Mouse (Mus musculus) megakaryocyte, embryonic 14.5 days (primary cell): ENCODE measurements around the gene Tmem60. TPM values are rescaled to one million over a fixed set of nuclear protein-coding genes. Genes with fewer than 3 reads are reported as not detected.

Experiments used
- H3K27me3 ChIP-seq: replicated peaks from 2 replicates; pipeline ENCODE3; 2012; ENCODE audit warnings: inconsistent platforms
- H3K36me3 ChIP-seq: replicated peaks from 2 replicates; pipeline ENCODE3; 2012; ENCODE audit warnings: low read length, inconsistent platforms, mixed read lengths
- H3K4me1 ChIP-seq: 2 replicates; pipeline ENCODE4 v1.6.1; 2012; ENCODE audit warnings: inconsistent platforms
- H3K4me3 ChIP-seq: replicated peaks from 2 replicates; pipeline ENCODE3; 2012; ENCODE audit warnings: moderate library complexity, mild to moderate bottlenecking, inconsistent platforms
- H3K9me3 ChIP-seq: 2 replicates; pipeline ENCODE4 v1.6.1; 2012; ENCODE audit warnings: inconsistent platforms
- FLI1 ChIP-seq: IDR thresholded peaks from 2 replicates; pipeline ENCODE4 v1.6.1; 2012; ENCODE audit warnings: low read length, inconsistent platforms, mixed read lengths
- GATA1 ChIP-seq: IDR thresholded peaks from 3 replicates; pipeline ENCODE4 v1.6.1; 2012; ENCODE audit warnings: mixed read lengths, low read length, inconsistent platforms, borderline replicate concordance
- polyA plus RNA-seq: library from polyadenylated mRNA; stranded (reverse); fragments of >175 nt; gene quantifications from 2 replicates; pipeline ENCODE4 v1.2.3, GENCODE M21; 2012; ENCODE audit warnings: low replicate concordance; ENCODE audit not compliant: insufficient read depth

Gene Tmem60
- polyA plus RNA-seq, 1 experiment = 3.9 TPM

- Histone ChIP-seq H3K36me3 (peaks cover 91% of the 10 kb centered on the region), H3K4me3 (no peak overlapping the region), H3K9me3 (no peaks in the 10 kb centered on the region), H3K27me3 (no peaks in the 10 kb centered on the region), H3K4me1 (peaks cover 35% of the 10 kb centered on the region)
- TF ChIP-seq FLI1 (no peak), GATA1 (no peak)
Measured at GRCm38 (mm10) chr5:20905437-20905836, 23.4 kb downstream of the Tmem60 start.

GRCm38 (mm10) chr5:20906191-20906590, 24.2 kb downstream of the Tmem60 start:
- no peak overlapping the region for H3K4me3 ChIP-seq
- H3K9me3 ChIP-seq = no peaks in the 10 kb centered on the region
- TF ChIP-seq GATA1 (no peak), FLI1 (no peak)
- H3K4me1 ChIP-seq = peaks cover 35% of the 10 kb centered on the region
- peaks cover 90% of the 10 kb centered on the region for H3K36me3 ChIP-seq
- H3K27me3 ChIP-seq = no peaks in the 10 kb centered on the region

- TF ChIP-seq FLI1 = no peak
- TF ChIP-seq GATA1 = no peak
- Histone ChIP-seq H3K4me3 (no peak overlapping the region), H3K9me3 (no peaks in the 10 kb centered on the region), H3K4me1 (peaks cover 37% of the 10 kb centered on the region), H3K27me3 (no peaks in the 10 kb centered on the region), H3K36me3 (peaks cover 91% of the 10 kb centered on the region)
Measured at GRCm38 (mm10) chr5:20911741-20912140, 29.8 kb downstream of the Tmem60 start.

GRCm38 (mm10) chr5:20913372-20914275, 31.6 kb downstream of the Tmem60 start:
- Histone ChIP-seq H3K9me3 (no peaks in the 10 kb centered on the region), H3K4me3 (no peak overlapping the region), H3K27me3 (no peaks in the 10 kb centered on the region), H3K4me1 (peaks cover 50% of the 10 kb centered on the region), H3K36me3 (peaks cover 93% of the 10 kb centered on the region)
- no peak for TF ChIP-seq FLI1
- no peak for TF ChIP-seq GATA1

- no peaks in the 10 kb centered on the region for H3K9me3 ChIP-seq
- H3K27me3 ChIP-seq = no peaks in the 10 kb centered on the region
- TF ChIP-seq GATA1 (no peak), FLI1 (no peak)
- no peak overlapping the region for H3K4me3 ChIP-seq
- peaks cover 56% of the 10 kb centered on the region for H3K4me1 ChIP-seq
- H3K36me3 ChIP-seq = peaks cover 93% of the 10 kb centered on the region
Measured at GRCm38 (mm10) chr5:20918967-20919366, 37.0 kb downstream of the Tmem60 start.

- Histone ChIP-seq H3K36me3 (peaks cover 91% of the 10 kb centered on the region), H3K4me3 (no peak overlapping the region), H3K9me3 (no peaks in the 10 kb centered on the region), H3K4me1 (peaks cover 55% of the 10 kb centered on the region), H3K27me3 (no peaks in the 10 kb centered on the region)
- TF ChIP-seq FLI1 (no peak), GATA1 (no peak)
Measured at GRCm38 (mm10) chr5:20919566-20919965, 37.6 kb downstream of the Tmem60 start.

- Histone ChIP-seq H3K9me3 (no peaks in the 10 kb centered on the region), H3K4me3 (no peak overlapping the region), H3K36me3 (peaks cover 79% of the 10 kb centered on the region), H3K27me3 (no peaks in the 10 kb centered on the region), H3K4me1 (peaks cover 49% of the 10 kb centered on the region)
- TF ChIP-seq FLI1 (no peak), GATA1 (no peak)
Measured at GRCm38 (mm10) chr5:20924608-20925007, 42.6 kb downstream of the Tmem60 start.

GRCm38 (mm10) chr5:20925451-20925850, 43.5 kb downstream of the Tmem60 start:
- H3K27me3 ChIP-seq = no peaks in the 10 kb centered on the region
- TF ChIP-seq FLI1 (no peak), GATA1 (no peak)
- H3K4me3 ChIP-seq = no peak overlapping the region
- H3K9me3 ChIP-seq = no peaks in the 10 kb centered on the region
- peaks cover 73% of the 10 kb centered on the region for H3K36me3 ChIP-seq
- peaks cover 54% of the 10 kb centered on the region for H3K4me1 ChIP-seq

- TF ChIP-seq FLI1 (no peak), GATA1 (no peak)
- no peaks in the 10 kb centered on the region for H3K9me3 ChIP-seq
- H3K4me1 ChIP-seq = peaks cover 72% of the 10 kb centered on the region
- H3K4me3 ChIP-seq = no peak overlapping the region
- H3K36me3 ChIP-seq = peaks cover 47% of the 10 kb centered on the region
- H3K27me3 ChIP-seq = no peaks in the 10 kb centered on the region
Measured at GRCm38 (mm10) chr5:20929669-20930151, 47.7 kb downstream of the Tmem60 start.

GRCm38 (mm10) chr5:20930430-20930829, 48.4 kb downstream of the Tmem60 start:
- H3K4me1 ChIP-seq = peaks cover 74% of the 10 kb centered on the region

More at GRCm38 (mm10) chr5:20930430-20930829, 48.4 kb downstream of the Tmem60 start:
- TF ChIP-seq GATA1 = no peak
- no peak for TF ChIP-seq FLI1
- Histone ChIP-seq H3K4me3 (no peak overlapping the region), H3K27me3 (no peaks in the 10 kb centered on the region), H3K9me3 (no peaks in the 10 kb centered on the region), H3K36me3 (peaks cover 44% of the 10 kb centered on the region)
